Mouse (Mus musculus) stomach, postnatal 0 days (tissue): ENCODE data around the gene Sec16a. TPM values are rescaled to one million over a fixed set of nuclear protein-coding genes. Genes with fewer than 3 reads are reported as not detected.

Source experiments
- ATAC-seq: fragments of 200-750 bp; cut with Nextera tagmentation; 2 replicates; pipeline ENCODE4 v1.8.0; 2017; ENCODE audit not compliant: low FRiP score, low TSS enrichment
- DNase-seq: peaks from one replicate; pipeline ENCODE4 v3.0.0-alpha.2; 2016; ENCODE audit warnings: low spot score
- H3K27ac ChIP-seq: fragments of 300-500 bp; sonication (generic); replicated peaks from 2 replicates; pipeline ENCODE4 v1.5.1; 2014; ENCODE audit warnings: mild to moderate bottlenecking, control low read depth
- H3K27me3 ChIP-seq: fragments of 300-500 bp; sonication (generic); 2 replicates; pipeline ENCODE4 v1.6.1; 2014; ENCODE audit warnings: low read length; ENCODE audit not compliant: control insufficient read depth, insufficient read depth
- H3K36me3 ChIP-seq: fragments of 300-500 bp; sonication (generic); 2 replicates; pipeline ENCODE4 v1.6.1; 2014; ENCODE audit warnings: low read length, mixed read lengths; ENCODE audit not compliant: control insufficient read depth, insufficient read depth
- H3K4me1 ChIP-seq: fragments of 300-500 bp; sonication (generic); replicated peaks from 2 replicates; pipeline ENCODE4 v1.6.1; 2014; ENCODE audit warnings: antibody characterized with exemption; ENCODE audit not compliant: control insufficient read depth, insufficient read depth
- H3K4me2 ChIP-seq: fragments of 300-500 bp; sonication (generic); replicated peaks from 2 replicates; pipeline ENCODE4 v1.6.1; 2014; ENCODE audit warnings: low read depth, mild to moderate bottlenecking, control low read depth, moderate library complexity
- H3K4me3 ChIP-seq: fragments of 300-500 bp; sonication (generic); 2 replicates; pipeline ENCODE4 v1.5.1; 2014; ENCODE audit warnings: low read depth, low read length, control low read depth
- H3K9ac ChIP-seq: fragments of 300-500 bp; sonication (generic); 2 replicates; pipeline ENCODE4 v1.6.1; 2014; ENCODE audit warnings: mild to moderate bottlenecking, low read length, control low read depth, mixed read lengths
- H3K9me3 ChIP-seq: fragments of 300-500 bp; sonication (generic); 2 replicates; pipeline ENCODE4 v1.6.1; 2016; ENCODE audit warnings: low read length; ENCODE audit not compliant: control insufficient read depth
- CTCF ChIP-seq: IDR thresholded peaks from 2 replicates; pipeline ENCODE4 v1.5.1; 2016; ENCODE audit warnings: antibody characterized with exemption, low read depth, mild to moderate bottlenecking, moderate library complexity
- EP300 ChIP-seq: optimal IDR thresholded peaks from 2 replicates; pipeline ENCODE3; 2016; ENCODE audit warnings: antibody characterized with exemption
- WGBS: fragments of 180-500 bp; shearing (Covaris S2); extraction: QIAGEN DNeasy Blood & Tissue Kit; methylation state at CpG from one replicate; pipeline ENCODE4 v1.1.7; 2014; 5-methylcytosine and 5-hydroxymethylcytosine counted together
- polyA plus RNA-seq: library from polyadenylated mRNA; unstranded; fragments of >200 nt; fragmentation: Nextera tagmentation; extraction: Ambion mirVana; gene quantifications from 2 replicates; pipeline ENCODE4 v1.2.1, GENCODE M21; 2015

Sec16a gene
- polyA plus RNA-seq, 1 experiment from 2014 or later = 10.6 TPM

DNA sequence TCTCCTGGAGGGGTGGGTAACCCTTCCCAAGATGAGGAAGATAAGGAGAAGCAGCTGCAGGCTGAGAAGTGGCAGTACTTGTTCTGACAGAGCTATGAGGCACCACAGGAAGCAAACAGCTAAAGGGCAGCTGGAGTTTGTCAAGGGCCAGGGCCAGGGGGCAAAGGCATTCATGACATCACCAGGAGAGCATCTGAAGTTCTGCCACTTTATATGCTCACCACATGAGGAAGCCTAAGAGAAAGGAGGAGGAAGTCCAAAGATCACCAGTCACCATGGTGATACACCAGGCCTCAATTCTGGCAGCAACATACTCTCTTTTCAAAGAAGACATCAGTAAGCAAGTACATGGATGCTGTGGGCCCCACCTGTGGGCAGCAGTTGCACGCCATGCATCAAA, 21.9 kb downstream of the Sec16a start:
- no peak overlapping the region for H3K4me3 ChIP-seq
- DNase-seq (no peak), ATAC-seq (peak; percentile 41; the same call in 1 of the 2 replicates)
- 83% methylated on average over 1 of the region's 1 CpGs for WGBS
- H3K4me1 ChIP-seq = no peaks in the 10 kb centered on the region
- no peaks in the 10 kb centered on the region for H3K9me3 ChIP-seq
- no peak overlapping the region for H3K4me2 ChIP-seq
- H3K27ac ChIP-seq = no peak overlapping the region
- H3K27me3 ChIP-seq = no peaks in the 10 kb centered on the region
- peaks cover 50% of the 10 kb centered on the region for H3K36me3 ChIP-seq
- TF ChIP-seq EP300 (no peak), CTCF (no peak)
- H3K9ac ChIP-seq = no peak overlapping the region

GRCm38 (mm10) chr2:26421969-26422368, 23.0 kb downstream of the Sec16a start:
- H3K27ac ChIP-seq = no peak overlapping the region
- peaks cover 51% of the 10 kb centered on the region for H3K36me3 ChIP-seq
- no peak overlapping the region for H3K4me2 ChIP-seq
- no peak overlapping the region for H3K9ac ChIP-seq
- no peaks in the 10 kb centered on the region for H3K4me1 ChIP-seq
- no peak for ATAC-seq
- H3K9me3 ChIP-seq = no peaks in the 10 kb centered on the region
- no peaks in the 10 kb centered on the region for H3K27me3 ChIP-seq
- TF ChIP-seq EP300 (no peak), CTCF (no peak)
- no peak for DNase-seq
- H3K4me3 ChIP-seq = no peak overlapping the region
- 94% methylated on average over 2 of the region's 2 CpGs for WGBS

DNA sequence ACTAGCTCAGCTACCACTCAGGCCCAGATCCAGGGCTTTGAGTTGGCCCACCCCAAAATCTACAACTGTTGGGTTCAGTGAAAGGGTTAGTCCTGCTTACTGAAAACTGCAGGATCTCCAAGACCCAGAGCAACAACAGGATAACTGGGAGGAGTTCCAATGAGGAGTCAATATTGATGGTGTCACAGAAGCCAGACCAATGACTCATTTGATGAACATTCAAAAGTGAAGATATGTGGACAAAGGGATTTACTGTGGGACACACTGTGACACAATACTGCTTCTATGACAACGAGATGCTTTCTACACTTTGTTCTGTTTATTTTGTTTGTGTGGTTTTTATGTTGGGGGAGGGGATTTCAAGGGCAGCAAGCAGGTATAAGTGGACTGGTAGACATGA, 26.9 kb downstream of the Sec16a start:
- TF ChIP-seq EP300 (no peak), CTCF (no peak)
- no peak for ATAC-seq
- H3K9me3 ChIP-seq = no peaks in the 10 kb centered on the region
- DNase-seq = no peak
- H3K9ac ChIP-seq = no peak overlapping the region
- no peak overlapping the region for H3K27ac ChIP-seq
- H3K4me3 ChIP-seq = no peak overlapping the region
- H3K4me1 ChIP-seq = no peaks in the 10 kb centered on the region
- 70% methylated on average over 1 of the region's 1 CpGs for WGBS
- H3K36me3 ChIP-seq = peaks cover 52% of the 10 kb centered on the region
- no peaks in the 10 kb centered on the region for H3K27me3 ChIP-seq
- no peak overlapping the region for H3K4me2 ChIP-seq

- no peaks in the 10 kb centered on the region for H3K9me3 ChIP-seq
- no peak overlapping the region for H3K9ac ChIP-seq
- DNase-seq = no peak
- H3K4me2 ChIP-seq = no peak overlapping the region
- H3K4me3 ChIP-seq = no peak overlapping the region
- ATAC-seq = no peak
- TF ChIP-seq CTCF = no peak
- no peak for TF ChIP-seq EP300
- H3K27me3 ChIP-seq = no peaks in the 10 kb centered on the region
- no peaks in the 10 kb centered on the region for H3K4me1 ChIP-seq
- H3K36me3 ChIP-seq = peaks cover 44% of the 10 kb centered on the region
- H3K27ac ChIP-seq = no peak overlapping the region
These were observed 27.9 kb downstream of the Sec16a start for GRCm38 (mm10) chr2:26417066-26417465.

DNA sequence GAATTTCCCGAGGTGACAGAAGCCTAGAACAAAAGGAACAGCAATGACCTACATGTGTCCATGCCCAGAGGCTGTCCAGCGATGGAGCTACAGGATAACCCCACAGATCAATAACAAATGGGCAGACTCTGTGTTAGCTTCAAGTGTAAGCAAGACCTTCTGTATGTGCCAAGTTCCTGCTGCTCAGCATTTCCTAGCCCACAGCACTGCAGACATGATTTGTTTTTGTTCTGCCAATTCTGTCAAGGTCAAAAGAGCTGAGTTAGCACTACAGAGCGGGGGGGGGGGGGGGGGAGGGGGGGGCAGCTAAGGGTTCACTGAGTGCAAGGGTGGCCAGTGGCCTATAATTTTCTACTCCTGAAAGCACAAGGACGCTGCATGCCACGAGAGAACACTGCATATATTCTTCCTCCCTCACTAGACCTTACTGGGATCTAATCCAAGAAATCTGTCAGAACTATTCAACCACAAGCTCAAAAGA, 34.0 kb downstream of the Sec16a start:
- Histone ChIP-seq H3K4me1 (peaks cover 10% of the 10 kb centered on the region), H3K36me3 (peaks cover 28% of the 10 kb centered on the region), H3K27me3 (no peaks in the 10 kb centered on the region), H3K9me3 (no peaks in the 10 kb centered on the region), H3K9ac (no peak overlapping the region), H3K27ac (no peak overlapping the region), H3K4me2 (no peak overlapping the region), H3K4me3 (no peak overlapping the region)
- ATAC-seq (no peak), DNase-seq (no peak)
- WGBS = 54% methylated on average over 5 of the region's 5 CpGs
- TF ChIP-seq EP300 (no peak), CTCF (no peak)

- no peaks in the 10 kb centered on the region for H3K27me3 ChIP-seq
- ATAC-seq = no peak
- no peak overlapping the region for H3K4me2 ChIP-seq
- H3K4me1 ChIP-seq = peaks cover 10% of the 10 kb centered on the region
- no peak for DNase-seq
- no peaks in the 10 kb centered on the region for H3K9me3 ChIP-seq
- H3K36me3 ChIP-seq = peaks cover 20% of the 10 kb centered on the region
- no peak for TF ChIP-seq EP300
- TF ChIP-seq CTCF = peak; percentile 29; the same call in 1 of the 2 replicates
- no peak overlapping the region for H3K9ac ChIP-seq
- no peak overlapping the region for H3K4me3 ChIP-seq
- H3K27ac ChIP-seq = no peak overlapping the region
- 76% methylated on average over 5 of the region's 5 CpGs for WGBS
These were observed 34.9 kb downstream of the Sec16a start for GRCm38 (mm10) chr2:26410091-26410490.
